Mouse (Mus musculus) limb, embryonic 14.5 days (tissue): ENCODE results near the gene 5430427O19Rik. TPM values are rescaled to one million over a fixed set of nuclear protein-coding genes. Genes with fewer than 3 reads are reported as not detected.

ENCODE experiments used
- ATAC-seq: fragments of 200-750 bp; cut with Nextera tagmentation; 2 replicates; pipeline ENCODE4 v1.8.0; 2017; ENCODE audit warnings: low read depth, moderate number of reproducible peaks, moderate TSS enrichment; ENCODE audit not compliant: low FRiP score
- DNase-seq: peaks from one replicate; pipeline ENCODE4 v3.0.0-alpha.2; 2015; ENCODE audit warnings: low spot score
- H3K27ac ChIP-seq: fragments of 300-500 bp; sonication (generic); replicated peaks from 2 replicates; pipeline ENCODE4 v1.5.1; 2014; ENCODE audit warnings: low read depth, mild to moderate bottlenecking, low read length, moderate library complexity, mixed read lengths
- H3K27me3 ChIP-seq: fragments of 300-500 bp; sonication (generic); 2 replicates; pipeline ENCODE4 v1.6.1; 2014; ENCODE audit warnings: low read length, mixed read lengths; ENCODE audit not compliant: control insufficient read depth, insufficient read depth
- H3K36me3 ChIP-seq: fragments of 300-500 bp; sonication (generic); 2 replicates; pipeline ENCODE4 v1.6.1; 2014; ENCODE audit warnings: mild to moderate bottlenecking, low read length, moderate library complexity, mixed read lengths; ENCODE audit not compliant: control insufficient read depth, insufficient read depth
- H3K4me1 ChIP-seq: fragments of 300-500 bp; sonication (generic); 2 replicates; pipeline ENCODE4 v1.6.1; 2014; ENCODE audit warnings: antibody characterized with exemption, low read length, mixed read lengths; ENCODE audit not compliant: control insufficient read depth, insufficient read depth
- H3K4me2 ChIP-seq: fragments of 300-500 bp; sonication (generic); replicated peaks from 2 replicates; pipeline ENCODE4 v1.6.1; 2014; ENCODE audit warnings: low read depth, mild to moderate bottlenecking, low read length, moderate library complexity; ENCODE audit not compliant: severe bottlenecking
- H3K4me3 ChIP-seq: fragments of 300-500 bp; sonication (generic); replicated peaks from 2 replicates; pipeline ENCODE4 v1.5.1; 2014; ENCODE audit warnings: low read length
- H3K9ac ChIP-seq: fragments of 300-500 bp; sonication (generic); 2 replicates; pipeline ENCODE4 v1.6.1; 2014; ENCODE audit warnings: mild to moderate bottlenecking, low read depth, low read length, moderate library complexity; ENCODE audit not compliant: severe bottlenecking
- H3K9me3 ChIP-seq: fragments of 300-500 bp; sonication (generic); 2 replicates; pipeline ENCODE4 v1.6.1; 2016; ENCODE audit warnings: low read length; ENCODE audit not compliant: control insufficient read depth
- POLR2A ChIP-seq: fragments of 200-500 bp; IDR thresholded peaks from 2 replicates; pipeline ENCODE4 v1.8.0; 2012; ENCODE audit warnings: inconsistent platforms, mild to moderate bottlenecking, moderate library complexity, borderline replicate concordance; ENCODE audit not compliant: insufficient read depth, insufficient read length; ENCODE audit errors: extremely low read depth
- WGBS: fragments of 180-500 bp; shearing (Covaris S2); extraction: QIAGEN DNeasy Blood & Tissue Kit; methylation state at CpG from one replicate; pipeline ENCODE4 v1.1.7; 2014; 5-methylcytosine and 5-hydroxymethylcytosine counted together
- polyA plus RNA-seq, 2 experiments: library from polyadenylated mRNA; depleted of rRNA in 1 of 2; stranded (reverse) in 1 of 2; unstranded in 1 of 2; fragments of >200 nt; fragmentation: Nextera tagmentation in 1 of 2; extraction: Ambion mirVana in 1 of 2; gene quantifications; 2 replicates each; pipeline versions ENCODE4 v1.2.1 to v1.2.3; 2012 to 2014

Gene 5430427O19Rik
- polyA plus RNA-seq, 2 experiments, result 0.06 to 0.12 TPM

DNA sequence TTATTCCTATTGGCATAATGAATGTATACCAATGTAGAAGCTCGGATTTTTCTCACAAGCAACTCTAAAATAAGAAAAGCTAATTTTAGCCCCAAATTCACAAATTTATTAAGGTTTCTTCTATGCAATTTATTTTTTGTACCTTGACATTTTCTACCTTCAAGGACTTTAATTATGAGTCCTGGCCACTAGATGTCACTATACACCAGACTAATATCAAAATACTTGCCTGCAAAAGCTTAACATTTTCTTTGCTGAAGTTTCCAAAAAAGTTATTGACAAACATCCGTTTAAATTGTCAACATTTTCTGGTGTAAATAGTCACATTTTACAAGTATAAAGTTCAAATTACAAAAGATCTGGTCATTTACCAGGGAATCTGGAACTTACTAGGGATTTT, 62.8 kb downstream of the 5430427O19Rik start:
- Histone ChIP-seq H3K4me3 (no peak overlapping the region), H3K9me3 (no peaks in the 10 kb centered on the region), H3K27ac (no peak overlapping the region), H3K27me3 (no peaks in the 10 kb centered on the region), H3K4me2 (no peak overlapping the region), H3K9ac (no peak overlapping the region), H3K4me1 (no peaks in the 10 kb centered on the region), H3K36me3 (no peaks in the 10 kb centered on the region)
- no peak for ATAC-seq
- peak; percentile 42 for DNase-seq
- WGBS, result 5% methylated on average over 2 of the region's 2 CpGs
- no peak for TF ChIP-seq POLR2A

Other genes starting within 250 kb of the 5430427O19Rik start
- gene Gk, start 93.5 kb upstream of the 5430427O19Rik start, polyA plus RNA-seq (2012; rRNA removed), result 4.1 and 4.7 TPM in 2 replicates
- gene Gk, start 93.5 kb upstream of the 5430427O19Rik start, polyA plus RNA-seq (2014; fragmentation: Nextera tagmentation; extraction: Ambion mirVana), result 5.2 and 5.3 TPM in 2 replicates
- gene Samt3, start 173.8 kb downstream of the 5430427O19Rik start, polyA plus RNA-seq (2012; rRNA removed), result not detected in 2 replicates
- gene Samt3, start 173.8 kb downstream of the 5430427O19Rik start, polyA plus RNA-seq (2014; fragmentation: Nextera tagmentation; extraction: Ambion mirVana), result not detected in 2 replicates